Mouse (Mus musculus) megakaryocyte, adult 5-6 weeks (primary cell): ENCODE results near the gene Stpg2. TPM values are rescaled to one million over a fixed set of nuclear protein-coding genes. Genes with fewer than 3 reads are reported as not detected.

ENCODE experiments used
- ATAC-seq: 2 replicates; pipeline ENCODE4 v1.8.0; 2016; ENCODE audit warnings: mild to moderate bottlenecking, inconsistent platforms; ENCODE audit not compliant: poor library complexity, severe bottlenecking
- total RNA-seq, 2 experiments: library from RNA; stranded (forward) in 1 of 2; stranded (reverse) in 1 of 2; fragments of 153-499, 151-499 nt in 1 of 2; fragments of 221-1000, 200-1000 nt in 1 of 2; gene quantifications; 2 replicates each; pipeline versions ENCODE4 v1.2.3 to v1.2.4; 2015 to 2017

Stpg2 gene
- total RNA-seq, 2 experiments from 2014 or later: not detected

- no peak for ATAC-seq
These were observed 523.3 kb downstream of the Stpg2 start for GRCm38 (mm10) chr3:139728751-139729150.

GRCm38 (mm10) chr3:139729248-139729647 is 523.8 kb downstream of the Stpg2 start:
- ATAC-seq: no peak

- ATAC-seq: no peak
These were observed 527.7 kb downstream of the Stpg2 start for GRCm38 (mm10) chr3:139733156-139733555.

- no peak for ATAC-seq
These were observed 533.9 kb downstream of the Stpg2 start for GRCm38 (mm10) chr3:139739388-139739787.

Other genes with a start within 250 kb of the Stpg2 start
- gene Rap1gds1, start 130.5 kb upstream of the Stpg2 start, total RNA-seq (2015): 66.8 and 70.0 TPM in 2 replicates
- 34.1 and 45.3 TPM in 2 replicates for gene Rap1gds1, start 130.5 kb upstream of the Stpg2 start, total RNA-seq (2017)